Mouse (Mus musculus): Measurements from ENCODE around the gene B3gnt9.
"Not testable (repeated sequence)": the region's sequence is repeated elsewhere in the genome, so short reads cannot be mapped to it uniquely, and the experiment has no call there.

Gene B3gnt9

DNA sequence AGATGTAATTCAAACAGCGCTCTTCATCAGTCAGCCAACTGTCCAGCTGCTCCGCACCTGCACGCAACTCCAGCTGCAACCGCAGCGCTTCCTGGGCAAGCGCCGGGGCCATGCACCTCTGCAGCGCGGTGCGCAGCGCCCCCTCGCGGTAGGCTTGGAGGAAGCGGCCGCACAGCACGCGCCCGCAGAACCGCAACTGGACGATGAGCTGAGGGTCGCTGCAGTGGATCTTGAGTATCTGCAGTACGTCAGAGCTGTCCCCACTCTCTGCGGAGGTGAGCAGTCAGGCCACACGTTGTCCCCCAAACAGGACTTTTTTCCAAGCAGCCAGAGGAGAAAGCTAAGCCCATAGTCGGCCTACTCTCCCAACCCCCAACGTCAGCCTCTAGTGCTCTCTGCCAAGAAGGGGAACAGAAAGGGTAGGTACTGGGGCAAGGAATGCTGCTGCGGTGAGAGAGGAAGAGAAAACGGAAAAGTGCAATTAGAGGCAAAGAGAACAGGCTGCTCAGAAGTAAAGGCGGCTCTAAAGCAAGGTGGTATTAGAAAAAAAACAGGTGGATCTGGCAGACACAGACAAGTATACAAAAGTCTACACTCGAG, 4.9 kb upstream of the B3gnt9 start:
- in situ Hi-C loops (cut with MboI): loop anchor here (25.0 kb wide), 1 partner anchor 623 kb away; the partner anchor contains the start of genes Ciao2b and Rrad

DNA sequence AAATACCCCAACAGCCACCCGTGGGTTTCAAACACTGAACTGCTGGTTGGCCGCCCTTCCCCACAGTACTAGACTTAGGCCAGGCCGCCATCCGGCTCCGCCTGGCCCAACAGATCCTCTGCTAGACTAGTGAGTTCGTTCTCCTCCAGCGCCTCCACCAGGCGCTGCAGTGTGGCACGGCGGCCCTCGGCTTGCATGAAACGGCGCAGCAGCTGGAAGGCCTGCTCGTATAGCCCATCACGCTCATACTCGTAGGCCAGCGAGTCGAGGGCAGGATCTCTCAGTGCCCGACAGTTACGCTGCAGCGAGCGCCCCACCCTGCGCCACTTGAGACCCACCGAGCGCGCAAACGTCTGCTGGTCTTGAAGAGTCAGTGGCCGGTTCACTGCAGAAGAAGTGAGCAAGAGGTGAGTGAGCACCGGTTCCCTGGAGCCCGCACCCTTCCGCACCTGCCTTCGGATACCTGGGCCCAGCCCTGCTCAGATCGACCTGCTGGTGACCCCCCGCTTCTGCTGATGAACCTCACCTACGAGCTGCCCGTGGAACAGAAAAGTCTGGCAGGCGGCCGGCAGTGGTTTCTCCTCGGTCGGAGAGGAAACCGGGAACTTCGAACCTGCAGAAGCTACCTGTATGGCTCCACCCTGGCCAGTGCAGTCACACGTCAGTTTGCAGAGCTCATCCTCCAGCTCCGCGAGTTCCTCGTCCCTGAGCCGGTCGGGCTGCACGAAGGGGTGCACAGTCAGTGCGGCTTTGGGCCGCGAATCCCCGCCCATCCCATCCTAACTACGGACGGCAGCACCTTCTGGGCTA, 4.2 kb upstream of the B3gnt9 start:
- in situ Hi-C loops (cut with MboI): loop anchor here (25.0 kb wide), 1 partner anchor 622 kb away; the partner anchor contains the start of genes Ciao2b and Rrad

DNA sequence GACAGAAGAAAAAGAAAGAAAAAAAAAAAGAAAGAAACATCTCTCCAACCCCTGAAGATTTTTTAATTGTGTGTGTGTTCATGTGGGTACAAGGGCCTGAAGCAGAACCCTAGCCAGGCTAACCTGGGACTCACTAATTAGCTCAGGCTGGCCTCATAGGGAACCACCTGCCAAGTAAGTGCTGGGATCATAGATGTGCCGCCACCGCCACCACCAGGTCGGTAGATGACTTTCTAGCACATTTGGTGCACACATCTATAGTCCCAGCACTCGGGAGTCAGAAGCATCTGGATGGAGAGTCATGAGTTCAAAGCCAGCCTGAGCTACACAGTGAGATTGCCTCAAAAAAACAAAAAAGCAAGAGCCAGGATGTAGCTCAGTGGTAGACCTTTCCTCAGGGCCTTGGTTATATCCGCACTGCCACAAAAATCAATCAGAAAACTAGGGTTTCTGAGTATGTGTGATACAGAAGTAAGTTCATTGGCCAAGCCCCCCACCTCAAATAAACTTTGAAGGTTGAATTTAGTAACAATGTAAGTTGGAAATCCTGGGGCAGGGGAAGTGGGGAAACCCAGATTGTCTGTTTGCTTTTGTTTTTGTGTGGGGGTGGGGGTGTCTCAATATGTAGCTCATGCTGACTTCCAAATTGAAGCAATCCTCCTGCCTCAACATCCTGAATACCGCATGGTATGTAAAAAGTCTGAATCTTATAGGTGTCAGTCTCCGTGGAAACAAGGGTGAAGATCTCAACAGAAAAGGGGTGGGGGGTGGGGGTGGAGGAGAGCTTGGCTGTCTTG, 2.6 kb upstream of the B3gnt9 start:
- in situ Hi-C loops (cut with MboI): loop anchor here (25.0 kb wide), 1 partner anchor 620 kb away; the partner anchor contains the start of genes Ciao2b and Rrad

DNA sequence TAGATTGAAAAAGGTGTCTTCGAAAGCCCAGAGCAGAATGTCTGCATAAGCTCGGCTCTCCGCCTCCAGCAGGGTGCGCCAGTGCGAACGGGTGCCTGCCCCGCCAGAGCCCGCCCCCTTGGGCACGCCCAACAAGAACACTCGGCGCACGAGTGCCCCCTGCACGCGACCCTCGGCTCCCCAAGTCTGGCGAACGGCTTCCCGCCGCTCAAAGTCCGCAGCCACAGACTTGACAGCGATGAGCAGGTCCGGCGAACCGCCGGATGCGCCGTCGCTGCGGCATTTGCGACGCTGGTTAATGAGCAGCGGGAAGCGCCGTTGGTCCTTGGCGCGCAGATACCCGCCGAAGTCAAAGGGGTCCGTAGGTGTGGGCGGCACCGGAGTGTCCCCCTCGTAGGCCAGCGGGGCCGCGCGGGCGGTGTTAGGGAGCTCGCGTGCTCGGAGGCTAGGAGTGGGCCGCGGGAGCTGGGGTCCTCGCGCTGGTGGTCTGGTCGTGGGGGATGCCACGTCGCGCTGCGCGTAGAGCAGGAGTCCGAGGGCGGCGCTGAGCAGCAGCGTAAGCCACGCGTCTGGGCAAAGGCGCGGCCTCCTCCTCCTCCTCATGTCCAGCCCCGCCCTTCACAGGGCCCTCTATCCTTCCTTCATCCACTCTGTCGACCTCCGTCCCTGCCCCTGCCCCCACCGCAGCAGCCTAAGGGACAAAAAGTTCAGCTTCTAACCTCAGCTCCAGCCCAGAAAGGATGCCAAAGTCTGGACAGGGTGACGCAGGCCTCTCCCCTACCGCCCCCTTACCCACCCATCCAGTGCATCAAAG, 594 bp downstream of the B3gnt9 start:
- in situ Hi-C loops (cut with MboI): loop anchor here (25.0 kb wide), 1 partner anchor 617 kb away; the partner anchor contains the start of genes Ciao2b and Rrad

DNA sequence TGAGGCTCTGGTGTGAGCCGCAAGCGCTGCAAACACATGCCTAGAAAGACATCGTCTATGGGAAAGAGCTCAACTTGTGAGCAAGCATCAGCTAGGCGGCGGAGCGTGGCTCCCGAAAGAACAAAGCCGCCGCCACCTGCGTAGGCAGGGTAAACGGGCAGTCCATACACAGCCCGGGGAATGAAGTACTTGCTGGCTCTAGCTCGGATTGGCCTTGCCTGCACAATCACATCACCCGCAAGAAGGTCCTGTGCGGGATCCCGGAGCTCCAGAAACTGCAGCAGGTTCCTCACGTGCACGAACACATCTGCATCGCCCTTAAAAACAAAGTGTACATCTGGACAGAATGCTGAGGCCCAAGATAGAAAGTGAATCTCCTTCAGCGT, 1.2 kb downstream of the B3gnt9 start:
- in situ Hi-C loops (cut with MboI): loop anchor here (25.0 kb wide), 1 partner anchor 616 kb away; the partner anchor contains the start of genes Ciao2b and Rrad

DNA sequence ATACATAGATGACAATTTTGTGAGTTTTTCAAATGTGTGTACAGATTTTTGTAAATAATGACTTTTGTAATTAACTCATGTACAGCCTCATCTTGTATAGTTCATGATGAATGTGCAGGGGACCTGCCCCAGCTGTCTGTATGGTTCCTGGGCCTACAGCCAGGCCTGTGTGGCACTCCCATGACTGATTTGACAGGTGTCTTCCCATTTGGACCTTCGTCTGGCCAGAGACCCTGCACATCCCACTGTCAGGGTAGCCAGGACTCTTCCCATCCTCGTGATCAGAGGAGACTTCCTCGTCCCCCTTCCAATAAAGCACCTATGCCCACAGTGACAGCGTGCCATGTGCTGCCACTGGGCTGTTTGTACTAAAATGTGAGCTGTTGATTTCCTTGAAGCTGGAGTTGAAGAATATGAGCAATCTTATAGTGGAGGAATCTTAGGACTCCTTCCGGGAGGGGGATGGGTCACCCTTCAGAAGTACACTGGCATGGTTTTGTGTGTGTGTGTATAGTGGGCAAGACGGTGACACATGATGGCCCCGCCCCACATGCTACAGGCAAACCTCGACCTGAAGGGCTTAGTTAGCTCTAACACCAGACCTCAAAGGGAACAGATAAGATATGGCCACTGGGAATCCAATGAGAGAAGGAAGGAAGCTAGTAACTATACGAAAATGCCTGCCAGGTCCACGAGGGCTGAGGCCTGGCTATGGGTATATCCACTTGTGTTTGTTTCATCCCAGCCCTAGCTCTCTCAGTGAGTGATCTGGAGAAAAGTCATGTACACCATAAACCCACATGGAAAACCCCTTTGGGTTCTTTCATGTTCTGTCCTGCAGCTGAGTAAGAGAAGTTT, 2.0 kb downstream of the B3gnt9 start:
- in situ Hi-C loops (cut with MboI): loop anchor here (25.0 kb wide), 1 partner anchor 616 kb away; the partner anchor contains the start of genes Ciao2b and Rrad

DNA sequence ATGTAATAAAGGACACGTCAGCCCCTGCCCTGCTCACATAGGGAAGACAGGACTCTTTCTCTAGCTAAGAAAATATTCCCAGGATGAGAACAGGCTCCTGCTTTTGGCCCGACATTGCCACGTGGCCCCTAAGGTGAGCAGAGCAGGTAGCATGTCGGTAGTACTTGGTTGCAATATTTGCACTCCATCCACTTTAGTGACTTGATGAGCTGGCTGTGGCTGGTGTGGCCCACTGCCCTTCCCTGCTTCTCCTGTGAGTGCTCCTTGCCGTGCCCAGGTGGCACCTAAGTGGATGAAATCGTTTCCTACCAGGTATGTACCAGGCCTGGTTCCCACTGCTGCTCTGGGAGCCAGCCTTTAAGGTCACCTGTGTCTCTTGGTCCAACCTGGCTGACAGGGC, 3.0 kb downstream of the B3gnt9 start:
- in situ Hi-C loops (cut with MboI): loop anchor here (25.0 kb wide), 1 partner anchor 615 kb away; the partner anchor contains the start of genes Ciao2b and Rrad

DNA sequence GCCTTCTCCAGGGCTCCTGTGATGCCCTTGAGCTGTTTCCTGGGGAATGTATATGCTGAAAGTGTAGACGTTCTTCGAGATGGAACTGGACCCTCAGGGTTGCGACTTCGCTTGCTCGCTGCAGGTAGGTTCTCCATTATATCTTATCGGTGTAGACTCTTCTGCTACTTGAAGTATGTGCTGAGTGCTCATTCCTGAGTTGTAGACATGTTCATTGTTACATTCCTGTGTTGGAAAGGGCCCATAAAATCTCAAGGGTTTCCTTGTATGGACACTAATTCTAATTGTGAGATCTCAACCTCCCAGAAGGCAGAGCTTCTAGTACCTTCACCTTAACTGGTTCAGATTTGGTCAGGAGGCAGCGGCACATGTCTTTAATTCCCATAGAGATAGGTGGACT, 13.9 kb downstream of the B3gnt9 start:
- in situ Hi-C loops (cut with MboI): no loop called here

DNA sequence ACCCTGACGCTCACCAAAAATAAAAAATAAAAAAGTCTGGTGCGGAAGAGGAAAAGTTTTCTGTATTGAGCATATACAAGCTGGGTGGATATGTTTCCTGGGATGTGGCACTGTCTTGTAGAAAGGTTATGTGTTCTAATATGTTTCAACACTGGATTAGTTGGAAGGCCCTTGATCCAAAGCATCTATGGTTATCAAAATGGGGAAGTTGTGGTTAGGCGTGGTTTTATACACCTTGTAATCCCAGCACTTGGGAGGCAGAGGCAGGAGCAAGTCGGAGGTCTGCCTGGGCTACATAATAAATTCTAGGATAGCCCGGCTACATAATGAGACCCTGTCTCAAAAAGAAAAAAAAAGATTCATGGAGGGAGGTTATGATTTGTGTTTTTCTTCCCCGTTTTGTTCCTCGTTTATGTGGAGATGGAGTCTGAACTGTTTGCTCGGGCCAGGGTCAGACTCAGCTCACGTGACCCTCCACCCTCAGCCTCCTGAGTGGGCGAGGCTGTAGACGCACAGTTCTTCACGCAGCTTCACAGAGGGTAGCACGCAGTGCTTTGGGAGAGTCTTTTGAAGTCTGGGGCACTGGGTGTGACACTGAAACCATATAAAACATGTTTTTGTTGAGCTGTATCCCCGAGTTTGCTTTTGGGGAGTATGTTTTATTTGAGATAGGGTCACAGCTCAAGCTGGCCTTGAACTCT, 17.4 kb downstream of the B3gnt9 start:
- in situ Hi-C loops (cut with MboI): no loop called here

DNA sequence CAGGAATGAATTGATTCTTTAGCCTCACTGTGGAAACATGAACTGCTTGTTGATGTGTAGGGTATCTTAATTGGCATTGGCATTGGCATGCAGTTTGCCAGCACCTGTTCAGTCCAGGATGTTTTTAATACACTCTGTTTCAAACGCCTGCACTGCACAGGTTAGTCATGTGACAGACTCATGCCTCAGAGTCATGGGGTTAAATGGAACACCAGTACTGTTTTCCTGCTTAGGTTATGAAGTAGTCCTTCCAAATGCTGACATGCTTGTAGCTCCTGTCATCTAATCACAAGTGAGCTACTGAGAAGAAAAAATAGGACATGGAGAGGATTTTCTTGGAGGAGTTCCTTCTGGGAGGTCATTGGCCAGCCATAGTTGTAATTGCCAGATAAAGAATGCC, 19.7 kb downstream of the B3gnt9 start:
- in situ Hi-C loops (cut with MboI): no loop called here

DNA sequence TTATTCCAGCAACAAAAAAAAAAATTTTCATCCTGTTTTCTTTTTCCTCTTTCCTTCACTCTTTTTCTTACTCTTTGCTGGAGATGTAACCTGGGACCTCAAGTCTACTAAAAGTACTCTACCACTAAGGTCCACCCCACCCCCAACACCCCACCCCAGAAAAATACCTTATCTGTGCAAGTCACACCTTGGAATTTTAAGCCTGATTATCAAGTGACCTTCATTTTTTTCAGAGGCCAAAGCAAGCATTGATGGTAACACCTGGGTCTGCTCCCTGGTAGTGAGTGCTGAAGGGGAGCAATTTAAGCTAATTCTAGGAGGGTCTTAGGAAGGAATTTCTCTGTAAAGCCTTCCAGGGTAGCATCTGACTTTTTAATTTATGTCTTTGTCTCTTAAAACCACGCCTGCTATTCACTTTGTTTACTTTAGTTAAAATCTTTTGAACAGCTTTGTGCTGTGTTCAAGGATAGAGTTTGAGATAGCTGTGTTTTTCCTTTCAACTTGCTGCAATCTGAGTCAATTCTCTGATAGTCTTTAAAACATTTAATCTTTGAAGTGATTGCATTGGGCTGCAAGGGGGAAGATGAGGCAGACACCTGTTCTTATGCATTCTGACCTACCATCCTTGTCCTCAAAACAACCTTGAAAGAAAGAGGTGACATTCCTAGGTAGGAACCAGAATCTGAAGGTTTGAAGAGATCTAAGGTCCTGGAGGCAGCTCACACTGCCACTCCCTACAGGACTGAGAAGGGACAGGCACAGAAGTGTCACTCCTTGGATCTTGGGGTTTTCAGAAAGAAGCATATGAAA, 21.6 kb downstream of the B3gnt9 start:
- in situ Hi-C loops (cut with MboI): no loop called here

DNA sequence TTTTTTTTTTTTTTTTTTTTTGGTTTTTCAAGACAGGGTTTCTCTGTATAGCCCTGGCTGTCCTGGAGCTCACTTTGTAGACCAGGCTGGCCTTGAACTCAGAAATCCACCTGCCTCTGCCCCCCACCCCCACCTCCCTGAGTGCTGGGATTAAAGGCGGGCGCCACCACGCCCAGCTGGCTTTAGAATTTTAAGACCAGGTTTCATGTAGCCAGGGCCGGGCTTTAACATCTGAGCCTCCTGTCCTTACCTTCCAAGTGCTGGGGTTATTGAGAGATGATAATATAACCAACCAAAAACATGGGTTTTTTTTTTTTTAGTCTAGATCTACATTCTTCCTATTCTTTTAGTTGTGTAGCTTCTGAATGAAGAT, 22.6 kb downstream of the B3gnt9 start:
- in situ Hi-C loops (cut with MboI): not testable (repeated sequence)

DNA sequence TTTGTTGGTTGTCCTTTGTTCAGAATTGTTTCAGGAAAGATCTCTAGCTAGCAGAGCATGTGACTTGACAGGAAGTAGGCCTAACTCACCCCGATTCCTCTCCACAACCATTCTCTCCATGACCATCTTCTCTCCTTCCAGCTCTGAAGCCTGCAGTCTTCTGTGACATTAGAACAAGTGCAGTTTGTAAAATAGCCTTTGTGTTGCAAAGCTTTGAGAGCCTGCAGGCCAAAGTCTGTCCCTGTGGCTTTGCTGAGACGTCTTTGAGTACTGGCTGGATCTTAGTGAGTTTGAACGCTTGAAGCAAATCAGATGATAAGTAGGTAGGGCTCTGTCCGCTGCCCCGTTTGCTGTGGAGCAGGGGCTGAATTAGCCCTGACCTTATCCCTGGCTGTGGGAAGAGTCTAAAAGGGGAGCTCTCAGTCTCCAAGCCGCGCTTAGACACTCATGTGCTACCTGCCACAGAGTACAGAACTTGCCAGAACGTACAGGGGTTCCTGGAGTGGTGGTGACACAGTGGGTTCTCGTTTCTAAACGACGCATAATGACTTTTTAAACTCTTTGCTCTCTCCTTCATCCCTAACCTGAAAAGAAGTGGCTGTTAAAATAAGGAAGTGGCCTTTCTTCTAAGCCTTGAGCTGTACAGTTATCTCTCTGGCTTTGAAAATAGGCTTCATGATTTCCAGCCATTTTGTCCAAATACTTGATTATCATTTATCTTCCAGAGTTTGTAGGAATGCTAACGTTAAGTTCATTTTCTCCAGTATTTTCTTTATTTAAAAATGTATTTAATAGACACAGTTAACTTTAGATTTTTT, 23.2 kb downstream of the B3gnt9 start:
- in situ Hi-C loops (cut with MboI): no loop called here

DNA sequence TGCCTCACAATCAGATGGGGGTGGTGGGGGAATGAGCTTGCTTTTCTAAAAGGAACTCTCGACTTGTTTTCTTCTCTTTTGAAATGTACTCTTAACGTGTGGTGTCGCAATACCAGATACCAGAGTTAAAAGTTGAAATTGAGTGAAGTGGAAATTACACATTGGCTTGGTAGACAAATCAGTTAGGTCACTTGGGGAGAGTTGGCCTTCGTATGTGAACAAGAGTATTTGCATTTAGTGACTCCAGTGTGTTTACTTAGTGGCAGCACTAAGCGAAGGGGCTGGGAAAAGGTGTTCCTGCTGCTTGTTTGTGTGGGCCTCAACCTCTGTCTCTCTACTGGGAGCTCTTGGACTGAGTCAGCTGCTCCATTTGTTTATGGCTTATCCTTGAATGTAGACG, 29.0 kb downstream of the B3gnt9 start:
- in situ Hi-C loops (cut with MboI): no loop called here

DNA sequence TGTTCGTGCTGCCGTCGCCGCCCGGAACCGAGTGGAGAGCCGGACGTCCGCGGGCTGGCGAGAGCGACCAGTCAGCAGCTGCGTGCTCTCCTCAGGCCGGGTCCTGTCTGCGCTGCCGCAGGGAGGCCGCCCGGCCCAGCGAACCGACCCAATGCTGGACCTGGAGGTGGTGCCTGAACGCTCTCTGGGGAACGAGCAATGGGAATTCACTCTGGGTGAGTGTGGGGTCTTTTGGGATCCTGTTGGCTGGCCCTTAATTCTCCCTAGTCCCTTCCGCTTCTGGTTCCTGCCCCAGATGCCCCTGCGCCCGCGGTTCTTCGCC, 29.7 kb downstream of the B3gnt9 start:
- in situ Hi-C loops (cut with MboI): no loop called here

DNA sequence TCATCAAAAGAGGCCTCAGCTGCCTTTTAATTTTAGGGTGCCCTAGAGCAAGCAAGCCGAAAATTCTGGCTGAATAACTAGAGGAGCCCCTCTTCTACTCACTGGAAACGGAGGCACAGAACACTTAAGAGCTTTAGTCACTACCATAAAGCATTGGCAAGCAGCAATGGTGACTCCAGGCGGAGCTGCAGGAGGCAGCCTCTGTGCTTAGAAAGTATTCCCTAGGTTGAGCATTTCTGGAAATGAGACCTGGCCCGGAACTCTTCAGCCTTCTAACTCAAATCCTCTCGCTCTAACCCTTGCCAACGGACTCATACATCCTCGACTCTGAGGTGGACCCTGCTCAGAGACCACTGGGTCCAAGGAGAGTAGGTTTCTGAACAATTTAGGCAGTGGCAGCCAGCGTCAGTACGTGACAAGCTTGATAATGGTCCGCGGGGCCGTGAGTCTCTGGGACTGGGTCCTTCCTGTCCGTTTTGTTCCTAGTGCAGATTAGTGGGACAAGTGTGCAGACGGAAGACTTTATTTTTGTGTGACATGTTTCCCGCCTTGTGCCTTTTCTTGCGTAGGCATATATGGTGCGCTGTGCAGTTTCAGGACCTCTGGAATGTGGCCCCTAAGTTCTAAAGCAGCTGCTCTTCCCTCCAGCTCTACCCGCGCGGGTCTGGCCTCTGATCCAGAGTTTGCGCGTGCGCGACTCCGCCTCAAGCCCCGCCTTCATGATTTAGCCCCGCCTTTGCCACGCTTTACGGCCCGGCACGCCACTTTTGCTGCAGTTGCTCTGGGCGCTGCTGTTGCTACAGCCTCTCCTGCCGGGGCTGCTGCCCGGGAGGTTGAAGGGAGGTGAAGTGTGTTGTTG, 30.3 kb downstream of the B3gnt9 start, which contains the start of gene D230025D16Rik:
TSS of gene D230025D16Rik (plus strand) at position 733 of the 859 bp plus-strand sequence.
- in situ Hi-C loops (cut with MboI): no loop called here

DNA sequence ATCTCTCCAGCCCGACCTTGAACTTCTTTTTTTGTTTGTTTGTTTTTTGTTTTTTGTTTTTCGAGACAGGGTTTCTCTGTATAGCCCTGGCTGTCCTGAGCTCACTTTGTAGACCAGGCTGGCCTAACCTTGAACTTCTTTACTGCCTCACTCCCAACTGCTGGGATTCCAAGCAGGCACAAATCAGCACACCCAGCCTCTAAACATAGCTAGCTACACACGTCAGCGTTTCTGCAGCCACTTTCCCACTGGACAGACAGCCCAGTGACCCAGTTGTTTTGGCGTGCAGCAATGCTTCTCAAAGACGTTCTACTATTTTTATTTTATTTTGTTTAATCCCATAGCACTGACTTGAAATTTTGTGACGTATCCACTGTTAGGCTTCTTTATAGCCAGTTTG, 31.1 kb downstream of the B3gnt9 start:
- in situ Hi-C loops (cut with MboI): no loop called here

Measured in mature B cell (primary cell).